Mouse (Mus musculus) cerebellum, postnatal 36 days (tissue): ENCODE results near the gene Mettl21a.
"Not testable (repeated sequence)": the region's sequence is repeated elsewhere in the genome, so short reads cannot be mapped to it uniquely, and the experiment has no call there.

Experiments
- DNase-seq, 2 experiments: peaks; one replicate each; pipeline ENCODE4 v3.0.0; 2021 to 2022; ENCODE audit warnings: mixed read lengths in 2 of 2

Gene Mettl21a

DNA sequence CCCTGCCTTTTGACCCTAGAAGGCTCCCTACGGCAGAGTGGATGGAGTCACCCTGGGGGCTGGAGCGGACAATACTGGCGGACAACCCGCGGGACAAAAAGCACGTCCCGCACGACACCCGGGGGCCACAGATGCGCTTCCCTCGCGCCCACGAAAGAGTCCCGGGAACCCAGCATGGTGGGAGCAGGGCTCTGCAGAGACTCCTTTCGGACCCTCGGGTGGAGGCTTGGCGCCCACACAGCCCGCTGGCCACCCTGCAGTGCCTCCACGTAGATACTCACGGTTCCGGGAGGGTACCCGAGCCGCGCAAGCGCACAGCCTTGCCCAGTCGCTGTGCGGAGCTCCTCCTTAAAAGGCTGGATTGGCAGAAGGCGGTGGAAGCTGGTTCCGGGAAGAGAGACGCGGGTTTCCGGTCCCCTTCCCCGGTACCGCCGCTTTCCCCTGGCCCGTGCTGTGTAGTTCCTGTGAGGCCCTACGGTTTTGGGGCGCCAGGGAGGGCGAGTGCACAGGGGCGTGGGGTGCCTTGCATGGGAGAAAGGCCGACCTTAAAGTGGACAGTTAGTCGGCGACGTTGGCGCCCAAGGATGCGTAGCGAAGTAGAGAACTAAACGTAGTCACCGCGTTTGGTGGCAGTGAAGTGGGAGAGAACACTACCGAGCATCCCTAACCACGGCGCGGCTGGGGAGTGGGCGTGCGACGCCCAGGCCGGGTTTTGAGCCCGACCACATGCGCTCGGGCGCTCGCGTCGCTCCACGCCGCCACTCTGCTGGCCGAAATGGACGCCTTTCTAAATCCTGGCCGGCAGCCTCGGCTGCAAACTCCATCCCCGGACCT is at the start of gene Mettl21a:
TSS of gene Mettl21a (minus strand) at position 362 of the 834 bp plus-strand sequence.
- peak; percentile 90 to 93 for DNase-seq

DNA sequence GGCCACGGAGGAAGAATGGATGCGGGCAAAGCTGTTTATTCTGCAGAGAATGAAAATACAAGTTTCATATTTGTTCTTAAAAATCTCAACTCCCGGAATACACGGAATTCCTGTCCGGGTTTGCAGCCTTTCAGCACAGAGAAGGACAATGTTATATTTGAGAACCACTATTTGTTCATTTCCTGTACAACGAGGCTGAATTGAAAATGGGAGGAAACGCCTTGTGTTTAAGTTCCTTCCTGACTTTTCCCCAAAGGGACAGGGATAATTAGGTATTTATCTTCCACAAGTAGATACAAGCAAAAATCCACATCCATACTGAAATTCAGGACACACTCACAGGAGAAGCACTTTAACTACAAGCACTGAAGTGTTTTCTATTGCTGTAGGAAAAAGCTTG is 41.8 kb upstream of the Mettl21a start:
- DNase-seq = no peak

DNA sequence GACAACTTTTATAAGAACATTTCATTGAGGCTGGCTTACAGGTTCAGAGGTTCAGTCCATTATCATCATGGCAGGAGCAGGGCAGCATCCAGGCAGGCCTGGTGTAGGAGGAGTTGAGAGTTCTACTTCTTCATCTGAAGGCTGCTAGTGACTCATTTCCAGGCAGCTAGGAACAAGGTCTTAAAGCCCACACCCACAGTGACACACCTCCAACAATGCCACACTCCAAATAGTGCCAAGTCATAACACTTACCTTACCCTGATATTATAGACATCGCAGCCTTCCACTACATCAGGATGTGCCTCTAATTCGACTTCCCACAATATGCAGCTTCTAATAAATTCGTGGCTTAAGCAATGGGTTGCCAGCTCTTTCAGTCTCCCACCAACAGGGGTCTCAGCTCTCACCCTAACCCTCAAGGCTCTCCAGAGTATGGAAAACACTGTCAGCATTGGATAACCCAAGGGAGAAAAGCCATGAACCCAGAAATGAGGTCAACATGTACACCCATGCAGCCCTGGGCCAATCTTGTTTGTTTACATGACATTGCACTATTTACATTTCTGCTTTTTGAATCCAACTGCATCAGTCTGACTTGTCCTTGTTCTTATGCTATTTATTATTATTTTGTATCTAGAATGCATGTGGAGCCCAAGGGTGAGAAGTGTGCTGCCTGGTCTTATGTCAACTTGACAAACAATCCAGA is 39.5 kb upstream of the Mettl21a start:
- DNase-seq = no peak

DNA sequence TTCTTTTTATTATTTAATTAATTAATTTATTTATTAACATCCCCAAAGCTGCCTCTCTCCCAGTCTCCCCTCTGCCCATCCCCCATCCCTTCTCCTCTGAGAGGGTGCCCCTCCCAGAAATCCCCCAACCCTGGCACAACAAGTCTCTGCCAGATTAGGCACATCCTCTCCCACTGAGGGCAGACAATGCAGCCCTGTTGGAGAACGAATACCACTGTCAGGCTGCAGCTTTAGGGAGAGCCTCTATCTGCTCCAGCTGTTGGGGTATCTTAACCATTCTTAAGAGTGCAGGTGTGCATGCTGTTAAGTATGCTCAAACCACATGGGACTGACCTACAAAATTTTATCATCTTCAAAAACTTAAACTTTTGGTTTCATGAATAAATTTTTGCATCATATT is 38.4 kb upstream of the Mettl21a start:
- DNase-seq = no peak

DNA sequence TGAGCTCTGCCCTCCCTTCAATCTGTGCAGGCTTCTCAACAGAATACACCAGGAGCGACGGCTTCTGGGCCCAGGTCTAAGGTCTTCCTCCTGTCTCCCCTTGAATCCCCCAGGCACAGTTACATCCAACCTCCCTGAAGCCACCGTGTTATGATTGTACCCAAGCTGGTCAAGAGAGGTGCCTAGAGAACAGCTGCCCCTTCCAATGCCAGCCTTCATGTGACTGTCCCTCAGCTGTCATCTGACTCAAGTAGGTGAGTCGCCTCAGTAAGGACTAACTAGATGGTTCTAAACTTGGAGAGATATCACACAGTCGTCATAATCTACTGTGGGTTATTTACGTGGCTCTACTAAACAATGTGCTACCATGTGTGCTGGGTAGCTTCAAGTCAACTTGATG is 36.7 kb upstream of the Mettl21a start:
- DNase-seq = no peak

DNA sequence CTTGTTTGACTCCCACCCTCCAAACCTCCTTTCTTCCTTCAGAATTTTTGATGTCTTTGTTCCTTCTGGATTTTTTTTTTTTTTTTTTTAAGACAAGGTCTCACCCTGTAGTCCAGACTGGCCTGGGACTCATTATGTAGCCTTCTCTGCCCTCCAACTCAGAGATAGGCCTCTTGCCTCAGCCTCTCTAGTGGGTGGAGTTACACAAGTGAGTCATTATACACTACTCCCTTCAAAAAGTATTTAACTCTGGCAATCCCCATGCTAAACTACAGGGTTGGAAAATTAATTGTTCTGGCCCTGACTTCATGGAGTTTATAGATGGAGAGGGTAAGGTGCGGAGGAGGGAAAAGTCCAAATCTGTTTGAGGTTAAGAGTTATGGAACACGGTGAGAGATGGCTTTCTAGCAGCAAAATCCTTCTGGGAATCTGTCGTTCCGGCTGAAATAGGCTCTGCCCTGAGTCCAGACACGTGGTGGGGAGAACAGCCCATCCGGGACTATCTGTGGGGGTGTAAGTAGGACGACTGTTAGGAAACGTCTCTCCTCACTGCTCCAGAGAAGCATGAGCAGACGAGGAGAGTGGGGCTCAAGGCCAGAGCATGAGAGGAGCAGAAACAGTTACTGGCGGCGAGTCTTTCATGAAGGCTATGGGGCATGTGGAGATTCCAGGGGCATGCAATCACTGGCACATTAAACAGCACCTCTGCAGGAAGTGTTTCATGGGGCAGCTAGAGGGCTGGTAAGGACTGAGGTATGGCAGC is 32.5 kb upstream of the Mettl21a start:
- DNase-seq = no peak

DNA sequence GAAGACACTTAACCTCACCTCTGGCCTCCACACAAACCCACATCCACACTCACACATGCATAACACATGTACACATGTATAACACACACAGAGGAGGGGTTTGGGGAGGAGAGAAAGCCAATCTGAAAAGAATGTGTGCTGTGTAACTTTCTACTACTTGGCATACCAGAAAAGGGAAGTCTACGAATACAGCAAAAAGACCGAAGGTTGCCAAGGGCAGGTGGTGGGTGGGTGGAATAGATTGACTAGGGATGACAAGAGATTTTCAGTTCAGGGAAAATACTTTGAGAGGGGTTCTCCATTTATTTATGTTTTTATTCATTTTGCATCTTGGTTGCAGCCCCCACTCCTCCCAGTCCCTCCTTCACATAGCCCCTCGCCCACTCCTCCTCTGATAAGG is 27.5 kb upstream of the Mettl21a start:
- DNase-seq = no peak

DNA sequence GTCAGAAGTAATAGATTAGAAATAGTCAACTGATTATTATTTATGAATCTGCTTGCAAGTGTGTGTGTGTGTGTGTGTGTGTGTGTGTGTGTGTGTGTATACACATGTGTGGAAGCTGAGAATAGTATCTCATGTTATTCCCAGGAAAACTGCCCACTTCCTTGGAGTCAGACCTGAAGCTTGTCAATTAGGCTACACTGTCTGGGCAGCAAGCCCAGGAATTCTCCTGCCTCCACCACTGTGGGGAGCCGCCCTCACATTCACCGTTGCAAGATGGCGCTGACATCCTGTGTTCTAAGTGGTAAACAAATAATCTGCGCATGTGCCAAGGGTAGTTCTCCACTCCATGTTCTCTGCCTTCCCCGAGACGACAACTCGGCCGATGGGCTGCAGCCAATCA is 25.5 kb upstream of the Mettl21a start:
- not testable (repeated sequence) for DNase-seq

DNA sequence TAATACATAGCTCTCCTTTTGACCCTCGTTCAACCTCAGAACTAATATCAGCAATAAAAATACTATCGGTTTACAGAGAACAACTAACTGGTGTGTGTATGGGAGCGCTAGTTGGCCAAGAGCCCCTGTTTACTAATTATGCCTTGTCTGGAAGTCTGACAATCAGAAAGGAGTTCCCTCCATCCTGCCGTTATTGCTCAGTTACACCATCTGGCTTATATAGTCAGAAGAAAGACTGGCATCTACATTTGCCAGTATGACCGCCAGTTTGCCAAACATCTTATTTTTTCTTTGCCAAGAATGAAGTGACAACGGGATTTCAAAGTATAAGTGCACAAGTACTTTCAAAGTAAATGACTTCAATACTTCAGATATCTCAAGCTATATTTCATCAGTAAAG is 24.0 kb upstream of the Mettl21a start:
- DNase-seq = no peak

DNA sequence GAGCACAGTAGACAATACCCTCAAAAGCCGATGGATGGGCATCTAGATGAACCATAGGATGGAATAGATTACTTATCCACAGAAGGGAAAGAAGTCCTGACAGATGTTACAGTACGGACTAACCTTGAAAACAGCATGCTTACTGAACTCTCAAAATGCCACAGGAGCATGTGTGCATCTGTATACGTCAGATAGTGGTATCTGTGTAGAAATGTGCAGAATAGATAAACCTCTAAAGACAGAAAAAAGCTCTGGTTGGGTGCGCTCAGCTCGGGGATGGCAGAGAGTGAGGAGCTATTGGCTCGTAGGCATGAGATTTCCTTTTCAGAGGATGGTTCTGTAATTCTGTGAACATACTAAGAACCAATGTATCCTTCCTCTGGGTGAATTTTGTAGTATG is 22.2 kb upstream of the Mettl21a start:
- no peak for DNase-seq

DNA sequence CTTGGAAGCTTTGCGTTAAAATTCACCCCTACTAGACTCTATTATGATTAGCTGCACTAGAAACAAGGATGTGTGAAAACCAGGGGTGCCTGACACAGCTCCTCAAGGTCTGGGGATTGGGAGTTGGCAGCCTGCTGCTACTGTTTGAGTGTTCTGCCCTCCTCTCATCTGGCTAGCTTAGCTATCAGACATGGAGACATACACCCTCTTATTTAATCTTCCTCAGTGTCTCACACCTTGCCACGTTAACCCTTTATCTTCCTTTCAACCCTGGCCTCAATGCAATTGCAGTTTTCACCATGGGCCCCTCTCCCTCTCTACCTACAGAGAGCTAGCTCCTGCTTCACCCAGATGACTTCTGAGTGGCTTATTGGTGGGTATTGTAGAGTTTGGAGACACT is 18.6 kb upstream of the Mettl21a start:
- no peak for DNase-seq

DNA sequence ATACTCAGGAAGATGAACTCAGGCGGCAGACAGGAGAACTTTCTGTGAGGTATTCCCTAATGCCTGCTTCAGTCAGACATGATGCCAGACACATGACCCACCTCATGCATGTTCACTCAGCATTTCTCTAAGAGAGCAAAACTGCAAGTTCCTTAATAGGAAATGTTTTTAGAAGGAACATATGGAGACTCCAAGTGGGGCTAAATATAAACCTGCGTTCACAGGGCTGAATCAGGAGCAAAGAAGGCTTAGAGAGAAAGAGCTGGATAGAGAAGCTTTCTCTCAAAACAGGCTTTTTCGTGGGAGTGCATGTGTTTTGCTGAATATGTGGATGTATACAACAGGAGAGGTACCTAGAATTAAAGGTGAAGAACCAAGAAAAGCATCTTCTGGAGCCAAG is 16.2 kb upstream of the Mettl21a start:
- DNase-seq = no peak

DNA sequence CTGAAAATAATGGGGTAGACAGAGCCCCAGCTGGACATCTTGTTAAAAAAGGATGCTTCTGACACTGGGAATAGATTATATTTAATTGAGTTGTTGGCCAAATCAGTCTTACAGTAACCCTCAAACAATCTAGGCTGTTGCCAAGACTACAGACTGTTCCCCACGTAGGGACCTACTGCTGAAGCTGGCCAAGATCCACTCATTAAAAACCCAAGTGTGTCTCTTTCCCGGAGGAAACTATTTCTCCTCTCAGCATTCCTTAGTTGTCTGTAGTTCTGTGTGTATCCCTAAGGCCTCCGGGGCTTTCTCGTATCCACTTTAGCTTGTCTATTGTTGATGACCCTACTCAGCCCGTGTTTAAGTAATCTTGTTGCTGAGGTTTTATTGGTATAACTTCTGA is 14.5 kb upstream of the Mettl21a start:
- no peak for DNase-seq

DNA sequence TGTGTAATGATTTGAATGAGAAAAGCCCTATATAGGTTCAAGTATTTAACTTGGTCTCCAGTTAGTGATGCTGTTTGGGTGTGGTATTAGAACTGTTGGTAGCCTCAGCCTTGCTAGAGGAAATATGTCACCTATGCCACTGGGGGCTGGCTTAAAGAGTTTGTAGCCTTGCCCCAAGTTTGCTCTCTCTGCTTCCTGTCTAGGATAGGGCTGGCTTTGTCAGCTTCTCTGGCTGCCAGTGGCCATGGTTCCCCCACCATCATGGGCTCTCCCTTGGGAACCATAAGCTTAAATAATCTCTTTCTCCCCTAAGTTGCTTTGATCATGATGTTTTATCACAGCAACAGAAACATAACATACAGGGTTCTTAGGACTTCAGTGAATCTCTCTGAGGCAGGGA is 8.2 kb upstream of the Mettl21a start:
- DNase-seq = no peak

DNA sequence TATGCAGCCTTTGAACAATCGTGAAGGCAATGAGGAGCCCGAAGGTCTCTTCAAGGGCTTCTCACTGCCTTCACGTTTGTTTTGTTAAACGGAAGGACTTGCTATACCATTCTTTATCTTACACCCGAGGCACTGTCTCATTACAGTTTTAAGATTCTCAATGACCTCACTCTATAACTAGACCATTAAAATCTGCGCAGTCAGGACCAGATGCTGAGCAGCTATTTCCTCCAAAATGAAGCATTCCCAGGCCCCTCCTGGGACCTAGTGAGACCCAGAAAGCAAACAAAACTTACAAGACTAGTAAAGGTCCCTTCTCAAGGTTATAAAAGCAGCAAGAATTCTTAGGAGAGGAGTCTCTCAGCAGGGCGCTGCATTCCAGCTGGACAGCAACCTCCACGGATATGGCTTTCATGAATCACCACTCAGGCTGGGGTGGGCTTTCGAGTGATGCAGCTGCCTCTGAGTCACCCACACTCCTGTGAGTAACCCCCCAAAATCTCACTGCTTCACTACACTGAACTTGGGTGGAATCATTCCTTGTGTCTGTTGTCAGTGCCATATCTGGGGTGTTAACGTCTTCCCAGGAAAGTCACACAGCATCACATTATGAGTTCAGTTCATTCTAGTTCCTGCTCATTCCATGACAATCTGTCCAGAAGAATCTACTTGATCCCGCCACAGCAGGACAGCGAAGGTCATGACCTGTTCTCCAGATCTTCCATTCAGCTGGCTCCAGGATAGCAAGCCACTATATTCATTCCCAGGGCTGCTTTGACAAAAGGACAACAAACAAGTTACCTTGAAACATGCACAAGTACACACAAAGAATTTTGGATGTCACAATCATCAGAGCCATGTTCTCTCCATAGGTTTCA is 6.8 kb upstream of the Mettl21a start:
- no peak for DNase-seq

DNA sequence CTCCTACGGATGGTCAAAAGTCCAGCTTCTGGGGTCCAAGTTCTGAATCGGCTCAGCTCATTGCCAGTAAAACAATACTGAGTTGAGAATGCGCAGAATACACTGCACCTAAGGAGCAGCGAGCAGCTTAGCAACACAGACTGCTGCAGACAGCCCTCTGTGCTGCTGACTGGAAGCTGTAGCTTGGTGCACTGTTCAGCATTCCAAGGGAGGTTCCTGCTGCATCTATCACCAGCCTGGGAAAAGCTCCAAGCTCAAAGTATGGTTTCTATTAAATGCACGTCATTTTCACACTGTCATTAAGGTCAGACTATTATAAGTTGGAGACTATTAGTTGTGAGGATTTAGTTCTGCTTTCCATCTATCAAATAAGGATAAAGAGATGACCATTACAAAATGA is 4.1 kb upstream of the Mettl21a start:
- no peak for DNase-seq

DNA sequence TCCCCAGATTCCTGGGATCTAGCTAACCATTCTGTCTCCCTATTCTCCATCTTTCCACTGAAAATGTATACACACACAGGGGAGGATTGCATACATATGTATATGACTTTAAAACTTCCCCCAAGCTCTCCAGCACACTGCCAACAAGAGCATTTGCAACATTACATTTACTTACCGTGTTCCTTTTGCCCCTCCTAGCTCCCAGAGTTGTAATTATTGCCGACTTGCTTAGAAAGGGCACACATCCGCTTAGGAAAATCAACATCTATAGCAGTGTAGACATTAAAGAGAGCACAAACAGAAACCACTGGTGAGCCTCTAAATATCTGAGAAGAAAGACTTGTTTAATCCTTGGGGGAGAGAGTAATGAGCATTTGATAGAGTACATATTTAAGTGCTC is 1.2 kb upstream of the Mettl21a start:
- DNase-seq = no peak

DNA sequence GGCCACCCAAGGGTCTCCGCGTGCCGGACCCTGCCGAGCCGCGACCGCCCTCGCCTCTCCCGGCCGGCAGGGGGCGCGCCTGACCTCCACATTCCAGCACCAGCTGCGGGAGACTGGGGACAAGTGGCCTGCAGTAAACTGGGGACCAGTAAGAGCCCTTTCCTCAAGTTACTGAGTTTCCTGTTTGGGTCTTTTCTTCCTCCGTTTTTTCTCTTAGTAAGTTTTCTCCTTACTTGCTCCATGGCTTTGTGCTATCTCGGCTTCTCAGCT is 608 bp upstream of the Mettl21a start:
- DNase-seq = peak; percentile 86 to 87

DNA sequence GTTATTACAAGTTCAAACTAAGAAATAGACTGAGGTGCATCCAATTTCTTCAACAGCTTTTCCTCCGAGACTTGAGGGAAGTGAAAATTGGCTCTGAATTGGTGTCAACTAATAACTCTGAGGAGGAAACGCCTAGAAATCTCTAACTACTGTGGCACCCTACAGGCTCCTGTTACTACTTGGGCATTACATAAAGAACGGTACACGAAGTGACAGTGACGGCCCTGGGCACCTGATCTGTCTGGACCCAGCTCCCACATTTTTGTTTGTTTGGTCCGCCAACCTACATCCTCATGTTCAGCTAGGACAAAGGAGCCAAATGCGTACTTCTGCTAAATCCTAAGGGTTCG is 536 bp downstream of the Mettl21a start:
- DNase-seq = no peak

DNA sequence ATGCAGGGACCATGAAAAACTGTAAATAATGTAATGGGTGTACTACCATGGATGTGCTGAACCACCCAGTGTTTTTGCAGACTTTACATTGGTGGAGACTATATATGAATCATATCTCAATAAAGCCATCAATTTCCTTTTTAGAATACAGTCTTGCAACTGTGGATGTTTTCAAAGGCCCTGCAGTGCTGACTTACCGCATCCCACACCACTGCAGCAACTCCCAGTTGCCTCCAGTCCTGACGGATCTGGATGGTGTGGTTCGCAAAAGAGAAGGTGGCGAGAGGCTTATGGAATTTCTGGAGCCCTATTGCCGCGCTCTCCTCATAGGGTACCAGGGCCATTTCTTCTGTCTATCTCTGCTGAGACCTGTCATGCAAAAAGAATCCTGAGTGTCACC is 966 bp downstream of the Mettl21a start:
- no peak for DNase-seq

DNA sequence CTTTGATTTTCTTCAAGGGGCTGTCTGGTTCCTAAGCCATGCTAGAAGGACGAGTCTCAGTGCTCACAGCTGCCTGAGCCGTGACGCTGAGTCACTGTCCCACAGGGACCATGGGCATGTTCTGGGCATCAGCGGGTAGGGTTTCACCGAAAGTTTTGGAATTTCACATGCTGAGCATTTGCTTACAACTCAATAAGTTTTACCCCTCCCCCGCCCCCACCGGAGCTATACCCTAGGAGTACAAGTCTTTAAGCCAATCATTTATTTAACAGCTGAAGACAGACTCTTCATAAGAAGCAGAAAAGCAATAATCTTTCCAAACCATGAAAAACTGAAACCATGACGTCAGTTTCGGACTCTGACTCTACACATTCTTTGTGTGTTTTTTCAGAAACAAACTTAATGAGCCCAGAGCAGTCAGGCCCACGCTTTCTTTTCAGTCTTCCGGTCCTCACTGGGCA is 1.5 kb downstream of the Mettl21a start:
- DNase-seq = no peak

DNA sequence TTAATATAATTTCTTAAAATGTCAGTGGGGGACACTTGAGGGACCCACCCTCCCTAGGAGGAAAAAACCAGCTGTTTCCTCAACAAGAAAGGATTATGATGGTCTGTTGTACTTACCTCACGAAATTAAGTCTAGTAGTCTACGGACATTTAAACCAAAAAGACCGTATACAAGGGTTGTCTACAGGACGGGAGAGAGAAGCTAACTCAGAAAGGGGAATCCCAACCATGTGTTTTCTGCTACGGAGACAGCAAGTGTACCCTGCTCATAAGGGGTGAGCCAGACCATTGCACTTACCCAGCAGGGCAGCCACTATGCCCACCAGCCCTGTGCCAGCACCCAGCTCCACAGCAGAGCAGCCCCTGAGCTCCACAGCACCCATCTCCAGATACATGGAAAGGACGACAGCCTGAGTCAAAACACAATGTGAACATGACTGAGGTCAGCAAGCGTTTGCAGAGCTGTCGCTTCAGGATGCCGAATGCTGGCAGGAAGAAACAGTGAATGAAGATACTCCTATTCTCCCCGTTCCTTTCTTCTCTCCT is 2.2 kb downstream of the Mettl21a start:
- no peak for DNase-seq

DNA sequence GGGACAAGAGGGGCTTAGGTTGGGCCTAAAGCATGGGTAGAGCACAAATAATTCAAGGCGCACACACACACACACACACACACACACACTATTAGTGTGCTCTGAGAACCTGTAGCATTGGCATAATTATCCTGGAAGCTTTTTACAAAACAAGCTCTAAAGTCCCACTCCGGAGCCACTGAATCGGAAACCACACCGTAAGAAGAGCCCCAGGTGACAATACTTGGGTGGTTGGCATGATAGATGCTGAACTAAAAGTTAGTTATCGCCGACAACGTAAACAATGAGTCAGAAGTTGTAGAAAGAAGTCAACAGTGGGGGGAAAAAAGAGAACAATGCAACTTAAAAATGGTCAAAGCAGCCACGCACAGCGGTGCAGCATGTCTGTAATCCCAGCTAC is 2.7 kb downstream of the Mettl21a start:
- no peak for DNase-seq
